Mouse (Mus musculus) hindbrain, embryonic 14.5 days (tissue): ENCODE measurements around the gene Pilra. TPM values are rescaled to one million over a fixed set of nuclear protein-coding genes. Genes with fewer than 3 reads are reported as not detected.
"Not testable (repeated sequence)": the region's sequence is repeated elsewhere in the genome, so short reads cannot be mapped to it uniquely, and the experiment has no call there.

ENCODE experiments used
- ATAC-seq: fragments of 200-750 bp; cut with Nextera tagmentation; 2 replicates; pipeline ENCODE4 v1.8.0; 2017; ENCODE audit warnings: moderate number of reproducible peaks, mild to moderate bottlenecking, moderate TSS enrichment, moderate library complexity; ENCODE audit not compliant: low FRiP score
- DNase-seq: peaks from one replicate; pipeline ENCODE4 v3.0.0-alpha.2; 2015; ENCODE audit warnings: low spot score
- H3K27ac ChIP-seq: fragments of 300-500 bp; sonication (generic); 2 replicates; pipeline ENCODE4 v1.5.1; 2014; ENCODE audit warnings: mild to moderate bottlenecking, moderate library complexity
- H3K27me3 ChIP-seq: fragments of 300-500 bp; sonication (generic); 2 replicates; pipeline ENCODE4 v1.6.1; 2014; ENCODE audit warnings: mild to moderate bottlenecking, low read length, mixed read lengths; ENCODE audit not compliant: control insufficient read depth, insufficient read depth
- H3K36me3 ChIP-seq: fragments of 300-500 bp; sonication (generic); replicated peaks from 2 replicates; pipeline ENCODE4 v1.6.1; 2014; ENCODE audit not compliant: control insufficient read depth, insufficient read depth
- H3K4me1 ChIP-seq: fragments of 300-500 bp; sonication (generic); replicated peaks from 2 replicates; pipeline ENCODE4 v1.6.1; 2014; ENCODE audit warnings: antibody characterized with exemption, low read length, mixed read lengths; ENCODE audit not compliant: control insufficient read depth, insufficient read depth
- H3K4me2 ChIP-seq: fragments of 300-500 bp; sonication (generic); replicated peaks from 2 replicates; pipeline ENCODE4 v1.6.1; 2014; ENCODE audit warnings: mild to moderate bottlenecking, moderate library complexity
- H3K4me3 ChIP-seq: fragments of 300-500 bp; sonication (generic); replicated peaks from 2 replicates; pipeline ENCODE4 v1.5.1; 2014; ENCODE audit warnings: mild to moderate bottlenecking, low read length
- H3K9ac ChIP-seq: fragments of 300-500 bp; sonication (generic); 2 replicates; pipeline ENCODE4 v1.6.1; 2014
- H3K9me3 ChIP-seq: fragments of 300-500 bp; sonication (generic); 2 replicates; pipeline ENCODE4 v1.6.1; 2016; ENCODE audit warnings: low read length; ENCODE audit not compliant: control insufficient read depth
- WGBS: fragments of 180-500 bp; shearing (Covaris S2); extraction: QIAGEN DNeasy Blood & Tissue Kit; methylation state at CpG from one replicate; pipeline ENCODE4 v1.1.7; 2014; 5-methylcytosine and 5-hydroxymethylcytosine counted together
- polyA plus RNA-seq: library from polyadenylated mRNA; unstranded; fragments of >200 nt; fragmentation: Nextera tagmentation; extraction: Ambion mirVana; gene quantifications from 2 replicates; pipeline ENCODE4 v1.2.1, GENCODE M21; 2014

Gene Pilra
- polyA plus RNA-seq, result 0.40 and 0.62 TPM in 2 replicates

DNA sequence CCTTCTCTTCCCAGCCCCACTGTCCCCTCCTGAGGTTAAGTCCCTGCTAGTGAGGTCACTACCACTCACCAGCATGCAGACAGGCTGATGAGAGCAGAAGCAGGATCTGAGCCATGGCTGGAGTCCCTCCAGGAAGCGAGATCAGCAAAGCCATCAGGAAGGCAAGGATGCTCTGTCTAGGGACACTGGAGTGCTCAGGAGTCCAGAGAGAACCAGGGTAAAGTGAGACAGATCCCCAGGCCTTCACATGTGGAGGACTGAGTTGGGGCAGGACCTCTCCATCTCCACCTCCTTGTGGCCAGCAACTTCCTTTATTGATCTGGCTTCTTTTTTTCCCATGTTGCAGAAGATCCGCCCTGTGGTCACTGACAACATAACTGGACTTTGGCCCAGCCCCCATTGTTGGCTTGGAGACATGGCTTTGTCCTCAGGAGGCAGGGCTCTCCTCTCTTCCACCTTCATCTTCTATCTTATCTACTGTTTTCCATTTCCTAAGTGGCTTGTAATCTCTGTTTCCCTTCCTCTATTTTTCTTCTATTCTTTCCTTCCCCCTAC, at the start of gene Pilra:
TSS of gene Pilra (minus strand) at position 316 of the 555 bp plus-strand sequence.
- DNase-seq, result not testable (repeated sequence)

DNA sequence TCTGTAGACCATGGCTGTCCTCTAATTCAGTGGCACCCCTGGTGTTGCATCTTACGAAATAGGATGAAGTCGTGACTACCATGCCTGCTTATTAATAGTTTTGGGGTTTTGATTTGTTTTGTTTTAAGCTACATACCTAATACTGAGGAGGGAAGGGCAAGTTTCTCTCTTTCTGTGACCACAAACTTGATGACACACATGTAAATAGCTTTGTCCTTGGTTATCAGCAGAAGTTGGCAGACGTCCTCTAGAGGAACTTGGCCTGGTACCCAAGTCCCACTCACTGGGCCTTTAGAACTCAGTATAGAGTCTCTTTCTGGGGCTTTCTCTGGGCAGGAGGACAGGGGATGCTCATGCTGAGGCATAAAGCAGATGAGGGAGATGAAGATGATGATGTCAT, 47.3 kb upstream of the Pilra start:
- Histone ChIP-seq H3K4me3 (no peak overlapping the region), H3K27ac (no peak overlapping the region), H3K9ac (no peak overlapping the region), H3K36me3 (no peaks in the 10 kb centered on the region), H3K9me3 (no peaks in the 10 kb centered on the region), H3K4me2 (no peak overlapping the region), H3K27me3 (no peaks in the 10 kb centered on the region), H3K4me1 (no peaks in the 10 kb centered on the region)
- ATAC-seq (no peak), DNase-seq (no peak)
- 88% methylated on average over 3 of the region's 3 CpGs for WGBS

More for the DNA sequence above, at the start of gene Pilra:
- not testable (repeated sequence) for H3K36me3 ChIP-seq, H3K9ac ChIP-seq, H3K4me1 ChIP-seq, H3K4me3 ChIP-seq, H3K27ac ChIP-seq, H3K27me3 ChIP-seq, H3K9me3 ChIP-seq, ATAC-seq, H3K4me2 ChIP-seq
- 83% methylated on average over 2 of the region's 2 CpGs for whole genome bisulfite sequencing

DNA sequence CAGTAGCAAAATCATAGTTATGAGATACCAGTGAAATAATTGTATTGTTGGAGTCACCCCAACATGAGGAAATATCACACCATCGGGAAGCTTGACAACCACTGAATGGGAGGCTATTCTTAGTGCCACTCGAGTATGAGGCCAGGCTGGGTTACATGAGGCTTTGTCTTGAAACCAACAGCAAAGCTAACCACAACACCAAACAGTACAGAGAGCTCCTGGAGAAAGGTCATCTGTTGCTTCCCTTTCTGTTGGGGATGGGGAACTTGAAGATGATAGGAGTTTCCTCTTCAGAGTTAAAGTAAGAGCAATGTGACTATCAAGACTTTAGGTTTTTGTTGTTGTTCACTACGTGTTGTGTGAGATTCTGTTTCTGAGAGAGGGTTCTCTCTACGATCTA, 46.8 kb upstream of the Pilra start:
- Histone ChIP-seq H3K4me3 (no peak overlapping the region), H3K27ac (no peak overlapping the region), H3K4me1 (no peaks in the 10 kb centered on the region), H3K36me3 (no peaks in the 10 kb centered on the region), H3K27me3 (no peaks in the 10 kb centered on the region), H3K9ac (no peak overlapping the region), H3K9me3 (no peaks in the 10 kb centered on the region), H3K4me2 (no peak overlapping the region)
- DNase-seq (no peak), ATAC-seq (no peak)
- 86% methylated on average over 4 of the region's 4 CpGs for WGBS

DNA sequence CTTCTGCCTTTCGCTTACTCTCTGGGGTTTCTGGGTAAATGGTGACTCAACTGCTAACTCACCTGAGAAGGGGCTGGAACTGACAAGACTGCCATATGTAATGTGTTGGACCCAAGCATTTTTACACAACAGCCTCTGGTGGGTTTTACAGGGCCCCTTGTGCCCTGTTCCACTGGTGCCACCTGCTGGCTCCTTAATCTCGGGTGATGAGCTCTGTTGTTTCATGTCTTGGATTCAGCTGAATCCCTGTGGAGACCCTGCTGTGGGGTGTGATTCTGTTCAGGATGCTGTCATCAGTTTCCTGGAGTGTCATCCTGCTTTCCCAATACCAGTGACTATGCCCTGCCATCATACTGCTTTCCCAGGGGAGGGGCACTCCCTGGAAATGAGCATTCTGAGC, 41.8 kb upstream of the Pilra start:
- DNase-seq, result no peak
- H3K4me2 ChIP-seq, result no peak overlapping the region
- no peaks in the 10 kb centered on the region for H3K36me3 ChIP-seq
- no peaks in the 10 kb centered on the region for H3K27me3 ChIP-seq
- H3K4me3 ChIP-seq, result no peak overlapping the region
- H3K4me1 ChIP-seq, result no peaks in the 10 kb centered on the region
- no peaks in the 10 kb centered on the region for H3K9me3 ChIP-seq
- ATAC-seq, result no peak
- H3K9ac ChIP-seq, result no peak overlapping the region
- no peak overlapping the region for H3K27ac ChIP-seq
- WGBS, result 63% methylated on average over 2 of the region's 2 CpGs

DNA sequence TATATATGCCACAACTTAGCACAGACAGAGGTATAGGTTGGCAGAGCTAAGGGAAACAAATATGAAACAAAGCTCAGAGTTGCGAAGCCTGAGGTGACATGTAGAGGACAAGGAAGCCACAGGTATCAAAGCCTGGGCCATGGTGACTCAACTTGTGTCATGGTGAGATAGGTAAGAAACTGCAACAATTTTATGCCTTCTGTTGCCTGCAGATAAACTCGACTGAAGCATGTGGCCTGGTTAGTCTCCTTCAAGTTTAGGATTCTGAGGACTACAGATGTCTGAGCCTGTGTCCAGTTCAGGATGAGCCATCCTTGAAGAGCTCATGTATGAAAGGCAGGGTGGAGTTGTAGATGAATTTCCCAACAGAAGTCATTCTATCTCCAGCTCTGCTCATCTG, 39.0 kb upstream of the Pilra start:
- no peak overlapping the region for H3K4me2 ChIP-seq
- ATAC-seq, result no peak
- H3K9ac ChIP-seq, result no peak overlapping the region

DNA sequence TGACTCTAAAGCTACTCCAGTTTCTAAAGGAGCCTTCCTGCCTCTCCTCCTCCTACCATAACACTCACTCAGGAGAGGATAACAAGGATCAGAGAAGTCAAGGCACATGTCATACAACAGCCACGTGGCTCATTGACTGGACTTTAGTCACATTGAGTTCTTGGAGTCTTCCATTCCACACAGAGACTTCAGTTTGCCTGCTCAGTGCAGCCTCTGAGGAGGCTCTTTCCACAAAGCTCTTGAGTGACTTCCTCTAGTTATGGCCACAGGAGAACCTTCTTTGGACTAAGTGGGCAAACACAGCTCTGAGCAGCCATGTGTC, 36.3 kb upstream of the Pilra start:
- not testable (repeated sequence) for ATAC-seq, H3K4me2 ChIP-seq, H3K4me3 ChIP-seq, H3K4me1 ChIP-seq, DNase-seq, H3K27ac ChIP-seq, H3K9ac ChIP-seq, H3K9me3 ChIP-seq, H3K36me3 ChIP-seq, H3K27me3 ChIP-seq
- 50% methylated on average over 1 of the region's 1 CpGs for WGBS

More for the DNA sequence above, 39.0 kb upstream of the Pilra start:
- Histone ChIP-seq H3K36me3 (no peaks in the 10 kb centered on the region), H3K4me3 (no peak overlapping the region), H3K27me3 (no peaks in the 10 kb centered on the region), H3K9me3 (no peaks in the 10 kb centered on the region), H3K4me1 (no peaks in the 10 kb centered on the region), H3K27ac (no peak overlapping the region)
- 88% methylated on average over 2 of the region's 2 CpGs for WGBS
- no peak for DNase-seq

DNA sequence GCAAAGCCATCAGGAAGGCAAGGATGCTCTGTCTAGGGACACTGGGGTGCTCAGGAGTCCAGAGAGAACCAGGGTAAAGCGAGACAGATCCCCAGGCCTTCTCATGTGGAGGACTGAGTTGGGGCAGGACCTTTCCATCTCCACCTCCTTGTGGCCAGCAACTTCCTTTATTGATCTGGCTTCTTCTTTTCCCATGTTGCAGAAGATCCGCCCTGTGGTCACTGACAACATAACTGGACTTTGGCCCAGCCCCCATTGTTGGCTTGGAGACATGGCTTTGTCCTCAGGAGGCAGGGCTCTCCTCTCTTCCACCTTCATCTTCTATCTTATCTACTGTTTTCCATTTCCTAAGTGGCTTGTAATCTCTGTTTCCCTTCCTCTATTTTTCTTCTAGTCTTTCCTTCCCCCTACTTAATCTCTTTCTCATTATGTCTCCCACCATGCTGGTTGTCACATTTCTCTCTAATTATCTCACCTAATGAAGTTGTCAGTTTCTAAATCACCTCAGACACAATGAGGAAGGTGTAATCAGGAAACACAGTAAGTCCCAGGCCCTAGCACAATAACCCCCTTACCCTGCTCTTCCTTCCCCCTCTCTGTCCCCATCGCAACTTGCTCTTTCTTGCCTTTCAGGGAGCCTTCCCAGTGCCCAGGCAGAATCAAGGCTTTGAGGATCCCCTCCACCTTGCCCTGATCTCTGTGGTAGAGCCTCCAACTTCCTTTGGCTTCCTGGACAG, 35.7 kb upstream of the Pilra start, which contains the start of gene Pilrb2:
TSS of gene Pilrb2 (minus strand) at position 172 of the 737 bp plus-strand sequence.
- H3K9me3 ChIP-seq, H3K27me3 ChIP-seq, H3K4me1 ChIP-seq, H3K27ac ChIP-seq, H3K36me3 ChIP-seq, DNase-seq, H3K4me3 ChIP-seq, H3K9ac ChIP-seq, H3K4me2 ChIP-seq, ATAC-seq: not testable (repeated sequence)
- WGBS, result 66% methylated on average over 2 of the region's 3 CpGs

DNA sequence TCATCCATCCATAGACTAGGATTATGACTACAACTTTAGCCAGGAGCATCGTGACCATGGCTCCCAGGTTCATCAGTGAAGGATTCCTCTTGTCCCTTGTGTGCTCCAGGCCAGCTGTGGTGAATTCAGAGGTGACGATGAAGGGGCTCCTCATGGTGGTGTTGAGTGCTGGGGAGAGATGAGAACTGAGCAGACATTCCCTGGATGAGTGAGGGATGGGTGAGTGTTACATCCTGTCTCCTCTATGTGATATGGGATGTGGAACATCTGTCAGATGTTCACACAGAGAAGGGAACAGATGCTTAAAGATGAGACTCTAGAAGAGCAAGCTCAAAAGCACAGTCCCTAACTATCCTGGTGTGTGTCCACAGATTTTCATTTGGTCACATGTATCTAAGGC, 32.5 kb upstream of the Pilra start:
- H3K9ac ChIP-seq, H3K4me3 ChIP-seq, H3K27ac ChIP-seq, H3K4me1 ChIP-seq, H3K36me3 ChIP-seq, H3K9me3 ChIP-seq, DNase-seq, H3K27me3 ChIP-seq, ATAC-seq, H3K4me2 ChIP-seq: not testable (repeated sequence)
- 84% methylated on average over 2 of the region's 2 CpGs for WGBS

DNA sequence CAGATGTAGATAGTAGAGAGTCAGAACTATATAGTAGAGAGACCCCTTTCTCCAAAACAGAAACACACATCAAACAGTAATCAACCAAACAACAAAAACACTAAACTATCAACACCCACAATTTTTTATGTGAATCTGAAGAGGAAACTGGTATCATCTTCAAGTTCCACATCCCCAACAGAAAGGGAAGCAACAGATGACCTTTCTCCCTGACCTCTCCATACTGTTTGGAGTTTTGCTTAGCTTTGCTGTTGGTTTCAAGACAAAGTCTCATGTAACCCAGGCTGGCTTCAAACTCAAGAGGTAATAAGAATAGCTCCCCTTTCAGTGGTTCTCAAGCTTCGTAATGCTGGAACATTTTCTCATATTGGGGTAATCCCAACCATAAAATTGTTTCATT, 27.9 kb upstream of the Pilra start:
- H3K4me2 ChIP-seq, H3K9me3 ChIP-seq, H3K36me3 ChIP-seq, DNase-seq, H3K27me3 ChIP-seq, H3K4me3 ChIP-seq, H3K9ac ChIP-seq, H3K4me1 ChIP-seq, ATAC-seq, H3K27ac ChIP-seq: not testable (repeated sequence)
- WGBS, result 97% methylated on average over 1 of the region's 1 CpGs
